Comparison of ENCODE assay signal across 16 mouse cellular contexts in genomic region chr4:82735764-82736163, GRCm38 (mm10). TPM values are rescaled to one million over a fixed set of nuclear protein-coding genes. Genes with fewer than 3 reads are reported as not detected.
A peak's percentile ranks its signal among the peaks of the same experiment; 100 is the strongest.
DNase-seq lines count a peak whose midpoint lies in the region; ATAC-seq lines count a peak whose summit lies in the region.
"Had no signal": no experiment of that assay in that cellular context is flagged by ENCODE, and none has a peak within 500 bp of the region (broad histone marks: within the 10 kb centered on the region; RNA-seq: fewer than 3 reads in every experiment).

No protein-coding gene starts in this region.

- 12% methylated on average over 5 of the region's 5 CpGs for WGBS in heart, embryonic 14.5 days
- 80% methylated on average over 5 of the region's 5 CpGs for WGBS in midbrain, embryonic 11.5 days
- 79% methylated on average over 5 of the region's 5 CpGs for WGBS in midbrain, embryonic 15.5 days
- WGBS in limb, embryonic 13.5 days: 70% methylated on average over 5 of the region's 5 CpGs

- peak overlapping the region; percentile 42 to 55; a peak in 3 of 4 replicates for H3K27ac ChIP-seq in heart, embryonic 14.5 days (replicated peaks in 1 of 2; ENCODE audit: control insufficient read depth in 1 of 2, insufficient read depth in 1 of 2, low read depth in 2 of 2, low read length in 2 of 2)
- H3K27ac ChIP-seq in midbrain, embryonic 11.5 days (ENCODE audit: low read depth, low read length): no peak overlapping the region
- H3K27ac ChIP-seq in midbrain, embryonic 15.5 days: no peak overlapping the region
- peak overlapping the region; percentile 82 for H3K27ac ChIP-seq in limb, embryonic 13.5 days
- H3K27ac ChIP-seq: forebrain, embryonic 13.5 days; hindbrain, embryonic 13.5 days; kidney, embryonic 15.5 days had no signal

- no peaks in the 10 kb centered on the region for H3K9me3 ChIP-seq in heart, embryonic 14.5 days (ENCODE audit: control insufficient read depth, low read length)
- no peaks in the 10 kb centered on the region for H3K9me3 ChIP-seq in midbrain, embryonic 11.5 days (ENCODE audit: control insufficient read depth, low read length)
- no peaks in the 10 kb centered on the region for H3K9me3 ChIP-seq in midbrain, embryonic 15.5 days
- H3K9me3 ChIP-seq in limb, embryonic 13.5 days: no peaks in the 10 kb centered on the region
- H3K9me3 ChIP-seq: forebrain, embryonic 13.5 days; hindbrain, embryonic 13.5 days; kidney, embryonic 15.5 days had no signal

- H3K27me3 ChIP-seq in heart, embryonic 14.5 days (ENCODE audit: control insufficient read depth, insufficient read depth, low read length): no peaks in the 10 kb centered on the region
- no peaks in the 10 kb centered on the region for H3K27me3 ChIP-seq in midbrain, embryonic 11.5 days (ENCODE audit: control insufficient read depth, insufficient read depth, low read length)
- H3K27me3 ChIP-seq in midbrain, embryonic 15.5 days (replicated peaks): no peaks in the 10 kb centered on the region
- H3K27me3 ChIP-seq in limb, embryonic 13.5 days: no peaks in the 10 kb centered on the region
- H3K27me3 ChIP-seq: forebrain, embryonic 13.5 days; hindbrain, embryonic 13.5 days; kidney, embryonic 15.5 days had no signal

- no peak overlapping the region for H3K9ac ChIP-seq in heart, embryonic 14.5 days (ENCODE audit: low read length)
- H3K9ac ChIP-seq in midbrain, embryonic 11.5 days (ENCODE audit: low read length): no peak overlapping the region
- H3K9ac ChIP-seq in midbrain, embryonic 15.5 days: no peak overlapping the region
- H3K9ac ChIP-seq in limb, embryonic 13.5 days: no peak overlapping the region
- H3K9ac ChIP-seq: forebrain, embryonic 13.5 days; hindbrain, embryonic 13.5 days; kidney, embryonic 15.5 days had no signal

- H3K36me3 ChIP-seq in heart, embryonic 14.5 days (ENCODE audit: control insufficient read depth, insufficient read depth, low read length): no peaks in the 10 kb centered on the region
- H3K36me3 ChIP-seq in midbrain, embryonic 11.5 days (ENCODE audit: control insufficient read depth, insufficient read depth, low read length): no peaks in the 10 kb centered on the region
- H3K36me3 ChIP-seq in midbrain, embryonic 15.5 days (replicated peaks): no peaks in the 10 kb centered on the region
- no peaks in the 10 kb centered on the region for H3K36me3 ChIP-seq in limb, embryonic 13.5 days
- H3K36me3 ChIP-seq: hindbrain, embryonic 13.5 days; kidney, embryonic 15.5 days had no signal

- H3K4me2 ChIP-seq in heart, embryonic 14.5 days (ENCODE audit: low read length): no peak overlapping the region
- no peak overlapping the region for H3K4me2 ChIP-seq in midbrain, embryonic 11.5 days
- no peak overlapping the region for H3K4me2 ChIP-seq in midbrain, embryonic 15.5 days
- H3K4me2 ChIP-seq in limb, embryonic 13.5 days (replicated peaks): 0 out of 2 replicates have a peak overlapping the region, but pooled peaks have one; percentile 36
- H3K4me2 ChIP-seq: forebrain, embryonic 13.5 days; hindbrain, embryonic 13.5 days; kidney, embryonic 15.5 days had no signal

- no peak overlapping the region for H3K4me3 ChIP-seq in heart, embryonic 14.5 days (ENCODE audit: control insufficient read depth in 1 of 2, insufficient read depth in 1 of 2, low read depth in 1 of 2, low read length in 2 of 2)
- no peak overlapping the region for H3K4me3 ChIP-seq in midbrain, embryonic 11.5 days (ENCODE audit: low read depth, low read length)
- no peak overlapping the region for H3K4me3 ChIP-seq in midbrain, embryonic 15.5 days
- H3K4me3 ChIP-seq in limb, embryonic 13.5 days: no peak overlapping the region
- H3K4me3 ChIP-seq: forebrain, embryonic 13.5 days; hindbrain, embryonic 13.5 days; kidney, embryonic 15.5 days had no signal

- no peak for ATAC-seq in heart, embryonic 14.5 days (ENCODE audit: insufficient number of reproducible peaks, insufficient read depth, low FRiP score, low read depth)
- no peak for ATAC-seq in midbrain, embryonic 11.5 days (ENCODE audit: low FRiP score)
- ATAC-seq in midbrain, embryonic 15.5 days (replicated peaks): no peak
- no peak for ATAC-seq in limb, embryonic 13.5 days (ENCODE audit: low FRiP score, low read depth)
- ATAC-seq: forebrain, embryonic 13.5 days; midbrain, embryonic 16.5 days had no signal

- peaks cover 4 to 6% of the 10 kb centered on the region in 2 experiments for H3K4me1 ChIP-seq in heart, embryonic 14.5 days (ENCODE audit: control insufficient read depth in 2 of 2, insufficient read depth in 2 of 2, low read length in 2 of 2)
- H3K4me1 ChIP-seq in midbrain, embryonic 11.5 days (ENCODE audit: control insufficient read depth, insufficient read depth, low read length): no peaks in the 10 kb centered on the region
- no peaks in the 10 kb centered on the region for H3K4me1 ChIP-seq in midbrain, embryonic 15.5 days
- peaks cover 18% of the 10 kb centered on the region for H3K4me1 ChIP-seq in limb, embryonic 13.5 days
- H3K4me1 ChIP-seq: hindbrain, embryonic 13.5 days had no signal

- DNase-seq in heart, adult 18-20 months: no peak
- peak; percentile 14 for DNase-seq in midbrain, embryonic 11.5 days (ENCODE audit: low spot score, missing footprints)
- DNase-seq in ovary, postnatal 36 days (ENCODE audit: low spot score): no peak
- no peak for DNase-seq in frontal cortex, adult 2 months (ENCODE audit: extremely low spot score in 1 of 2, low spot score in 1 of 2)
- DNase-seq: cerebellum, adult 9-11 months; embryo, embryonic 11 days; layer of hippocampus, postnatal 36 days; lung, postnatal 4 days; right cerebral cortex, adult 18-20 months had no signal

RNA-seq across cellular contexts. Expression of gene Nfib, which starts 30.2 kb away (rescaled TPM):
- 78.1 and 79.8 TPM in 2 replicates for polyA plus RNA-seq in heart, embryonic 14.5 days (2014; fragmentation: Nextera tagmentation; extraction: Ambion mirVana)
- total RNA-seq in heart, adult 18-20 months (2021): 100 to 1,000 TPM; 126 TPM
- 19.9 and 21.7 TPM in 2 replicates for polyA plus RNA-seq in midbrain, embryonic 11.5 days (2014; fragmentation: Nextera tagmentation; extraction: Ambion mirVana)
- 52.4 and 52.8 TPM in 2 replicates for polyA plus RNA-seq in midbrain, embryonic 15.5 days (2015; fragmentation: Nextera tagmentation; extraction: Ambion mirVana)
- polyA plus RNA-seq in limb, embryonic 13.5 days (2015; fragmentation: Nextera tagmentation; extraction: Ambion mirVana): 119 and 121 TPM in 2 replicates
- polyA plus RNA-seq in frontal cortex, adult 2 months (2012; rRNA removed): 32.5 and 39.4 TPM in 2 replicates

Comparison
In these comparisons a context has a peak if more than half of its experiments do, and no peak if none do; other contexts are left out.
1. H3K27ac ChIP-seq: peak in heart, embryonic 14.5 days (2 of 2) and limb, embryonic 13.5 days (single experiment); none in midbrain, embryonic 11.5 days (single experiment) and midbrain, embryonic 15.5 days (single experiment).